Comparison of ENCODE assay signal across 9 mouse cellular contexts in the genomic region with DNA sequence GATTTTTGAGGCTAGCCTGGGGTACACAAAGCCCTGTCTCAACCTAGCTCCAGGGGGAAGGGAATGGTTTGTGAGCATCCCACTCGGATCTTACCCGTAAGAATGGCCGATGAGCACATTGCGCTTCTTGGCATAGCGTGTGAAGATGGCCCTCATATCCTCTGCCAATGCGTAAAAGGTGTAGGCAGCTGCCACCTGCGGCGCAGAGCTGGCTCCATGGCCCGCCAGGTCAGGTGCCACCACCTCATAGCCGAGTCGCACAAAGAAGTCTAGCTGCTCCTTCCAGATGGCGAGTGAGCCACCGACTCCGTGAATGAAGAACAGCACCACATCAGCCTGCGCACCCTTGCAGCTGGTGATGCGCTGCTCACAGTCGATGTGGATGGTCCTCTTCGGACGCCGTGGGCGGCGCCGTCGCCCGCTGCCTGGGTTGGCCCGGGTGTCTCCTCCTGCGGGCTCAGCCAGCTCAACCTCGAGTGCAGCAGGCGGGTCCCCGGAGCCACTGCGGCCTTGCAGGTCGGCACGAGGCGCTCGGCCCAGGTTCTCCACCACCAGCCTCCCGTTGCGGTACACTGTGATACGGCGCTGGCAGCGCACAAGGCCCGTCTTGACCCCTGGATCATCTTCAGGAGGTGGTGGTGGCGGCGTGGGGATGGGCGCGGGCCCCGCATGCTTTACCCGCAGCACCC. TPM values are rescaled to one million over a fixed set of nuclear protein-coding genes. Genes with fewer than 3 reads are reported as not detected.
A peak's percentile ranks its signal among the peaks of the same experiment; 100 is the strongest.
DNase-seq lines count a peak whose midpoint lies in the region; ATAC-seq and TF ChIP-seq lines count a peak whose summit lies in the region.
"Had no signal": no experiment of that assay in that cellular context is flagged by ENCODE, and none has a peak within 500 bp of the region (broad histone marks: within the 10 kb centered on the region; RNA-seq: fewer than 3 reads in every experiment).

No protein-coding gene starts in this region.

- TF ChIP-seq CTCF in forebrain, postnatal 0 days (IDR thresholded peaks at IDR 0.05; ENCODE audit: low read depth), result no peak

- DNase-seq in forebrain, postnatal 0 days, result no peak
- no peak for DNase-seq in neural tube, embryonic 10.5 days (ENCODE audit: extremely low spot score, low spot score)
- no peak for DNase-seq in T-cell, adult 2 months (ENCODE audit: low spot score)
- no peak for DNase-seq in B cell, adult 2 months

- H3K4me3 ChIP-seq in forebrain, embryonic 12.5 days (replicated peaks), result 0 out of 2 replicates have a peak overlapping the region, but pooled peaks have one; percentile 4
- H3K4me3 ChIP-seq in forebrain, postnatal 0 days (ENCODE audit: low read depth, low read length), result no peak overlapping the region
- H3K4me3 ChIP-seq in neural tube, embryonic 12.5 days, result no peak overlapping the region
- H3K4me3 ChIP-seq in hindbrain, embryonic 12.5 days, result peak overlapping the region; percentile 72; the same call in 1 of the 2 replicates
- H3K4me3 ChIP-seq in neural tube, embryonic 13.5 days, result peak overlapping the region; percentile 89; the same call in 1 of the 2 replicates
- H3K4me3 ChIP-seq: stomach, embryonic 15.5 days had no signal

- H3K9ac ChIP-seq in forebrain, embryonic 12.5 days, result no peak overlapping the region
- no peak overlapping the region for H3K9ac ChIP-seq in forebrain, postnatal 0 days
- H3K9ac ChIP-seq in neural tube, embryonic 12.5 days, result no peak overlapping the region
- H3K9ac ChIP-seq in hindbrain, embryonic 12.5 days, result peak overlapping the region; percentile 19; the same call in 1 of the 2 replicates
- H3K9ac ChIP-seq in neural tube, embryonic 13.5 days, result 0 out of 2 replicates have a peak overlapping the region, but pooled peaks have one; percentile 93
- H3K9ac ChIP-seq: stomach, embryonic 15.5 days had no signal

- H3K4me1 ChIP-seq in forebrain, embryonic 12.5 days, result peaks cover 51% of the 10 kb centered on the region
- peaks cover 19% of the 10 kb centered on the region for H3K4me1 ChIP-seq in forebrain, postnatal 0 days (ENCODE audit: insufficient read depth)
- H3K4me1 ChIP-seq in neural tube, embryonic 12.5 days, result peaks cover 35% of the 10 kb centered on the region
- H3K4me1 ChIP-seq in hindbrain, embryonic 12.5 days, result peaks cover 46% of the 10 kb centered on the region
- H3K4me1 ChIP-seq in neural tube, embryonic 13.5 days (replicated peaks), result peaks cover 62% of the 10 kb centered on the region

- no peak overlapping the region for H3K27ac ChIP-seq in forebrain, embryonic 12.5 days
- H3K27ac ChIP-seq in forebrain, postnatal 0 days (ENCODE audit: low read depth, low read length), result no peak overlapping the region
- H3K27ac ChIP-seq in neural tube, embryonic 12.5 days, result no peak overlapping the region
- H3K27ac ChIP-seq in hindbrain, embryonic 12.5 days, result no peak overlapping the region
- H3K27ac ChIP-seq in neural tube, embryonic 13.5 days (replicated peaks), result no peak overlapping the region
- H3K27ac ChIP-seq: stomach, embryonic 15.5 days had no signal

- no peak overlapping the region for H3K4me2 ChIP-seq in forebrain, embryonic 12.5 days
- no peak overlapping the region for H3K4me2 ChIP-seq in forebrain, postnatal 0 days (ENCODE audit: low read depth)
- peak overlapping the region; percentile 92; the same call in 1 of the 2 replicates for H3K4me2 ChIP-seq in neural tube, embryonic 12.5 days (replicated peaks)
- peak overlapping the region; percentile 82 for H3K4me2 ChIP-seq in hindbrain, embryonic 12.5 days (replicated peaks)
- H3K4me2 ChIP-seq in neural tube, embryonic 13.5 days, result peak overlapping the region; percentile 91
- H3K4me2 ChIP-seq: stomach, embryonic 15.5 days had no signal

- H3K36me3 ChIP-seq in forebrain, embryonic 12.5 days (replicated peaks), result peaks cover 58% of the 10 kb centered on the region
- H3K36me3 ChIP-seq in forebrain, postnatal 0 days (ENCODE audit: insufficient read depth), result peaks cover 43% of the 10 kb centered on the region
- peaks cover 46% of the 10 kb centered on the region for H3K36me3 ChIP-seq in neural tube, embryonic 12.5 days
- H3K36me3 ChIP-seq in hindbrain, embryonic 12.5 days, result peaks cover 52% of the 10 kb centered on the region
- peaks cover 59% of the 10 kb centered on the region for H3K36me3 ChIP-seq in neural tube, embryonic 13.5 days

- no peaks in the 10 kb centered on the region for H3K27me3 ChIP-seq in forebrain, embryonic 12.5 days
- H3K27me3 ChIP-seq in forebrain, postnatal 0 days (ENCODE audit: insufficient read depth, low read length), result no peaks in the 10 kb centered on the region
- H3K27me3 ChIP-seq in neural tube, embryonic 12.5 days (replicated peaks), result no peaks in the 10 kb centered on the region
- no peaks in the 10 kb centered on the region for H3K27me3 ChIP-seq in hindbrain, embryonic 12.5 days
- H3K27me3 ChIP-seq in neural tube, embryonic 13.5 days, result no peaks in the 10 kb centered on the region
- H3K27me3 ChIP-seq: stomach, embryonic 15.5 days had no signal

- 87% methylated on average over 47 of the region's 47 CpGs for WGBS in forebrain, embryonic 12.5 days
- 85% methylated on average over 46 of the region's 47 CpGs for WGBS in forebrain, postnatal 0 days
- 81% methylated on average over 47 of the region's 47 CpGs for WGBS in neural tube, embryonic 12.5 days
- 78% methylated on average over 47 of the region's 47 CpGs for WGBS in hindbrain, embryonic 12.5 days
- 81% methylated on average over 39 of the region's 47 CpGs for WGBS in neural tube, embryonic 13.5 days

- H3K9me3 ChIP-seq in forebrain, embryonic 12.5 days, result no peaks in the 10 kb centered on the region
- H3K9me3 ChIP-seq in forebrain, postnatal 0 days (ENCODE audit: low read length), result no peaks in the 10 kb centered on the region
- H3K9me3 ChIP-seq in neural tube, embryonic 12.5 days, result no peaks in the 10 kb centered on the region
- H3K9me3 ChIP-seq in hindbrain, embryonic 12.5 days (replicated peaks), result no peaks in the 10 kb centered on the region
- no peaks in the 10 kb centered on the region for H3K9me3 ChIP-seq in neural tube, embryonic 13.5 days
- H3K9me3 ChIP-seq: stomach, embryonic 15.5 days had no signal

- ATAC-seq in forebrain, embryonic 12.5 days (ENCODE audit: low FRiP score), result no peak
- no peak for ATAC-seq in forebrain, postnatal 0 days
- no peak for ATAC-seq in neural tube, embryonic 12.5 days (ENCODE audit: low FRiP score, low read depth)
- ATAC-seq in hindbrain, embryonic 12.5 days (ENCODE audit: low FRiP score), result no peak
- no peak for ATAC-seq in neural tube, embryonic 13.5 days (ENCODE audit: low read depth)

RNA-seq across cellular contexts. Expression of a gene that starts 2.2 kb away (rescaled TPM):
- polyA plus RNA-seq in forebrain, embryonic 12.5 days (2016; fragmentation: Nextera tagmentation; extraction: Ambion mirVana), result 99.3 and 99.8 TPM in 2 replicates
- total RNA-seq in forebrain, postnatal 0 days (2014; rRNA removed), result 187 and 210 TPM in 2 replicates
- 168 and 169 TPM in 2 replicates for polyA plus RNA-seq in forebrain, postnatal 0 days (2015; fragmentation: Nextera tagmentation; extraction: Ambion mirVana)
- polyA plus RNA-seq in neural tube, embryonic 12.5 days (2016; fragmentation: Nextera tagmentation; extraction: Ambion mirVana), result 121 and 128 TPM in 2 replicates
- polyA plus RNA-seq in hindbrain, embryonic 12.5 days (2016; fragmentation: Nextera tagmentation; extraction: Ambion mirVana), result 107 and 108 TPM in 2 replicates
- polyA plus RNA-seq in neural tube, embryonic 13.5 days (2015; fragmentation: Nextera tagmentation; extraction: Ambion mirVana), result 127 and 145 TPM in 2 replicates

RNA-seq across cellular contexts. Expression of a gene that starts 3.5 kb away (rescaled TPM):
- polyA plus RNA-seq in forebrain, embryonic 12.5 days (2016; fragmentation: Nextera tagmentation; extraction: Ambion mirVana), result 207 and 219 TPM in 2 replicates
- total RNA-seq in forebrain, postnatal 0 days (2014; rRNA removed), result 75.0 and 80.5 TPM in 2 replicates
- polyA plus RNA-seq in forebrain, postnatal 0 days (2015; fragmentation: Nextera tagmentation; extraction: Ambion mirVana), result 145 and 184 TPM in 2 replicates
- polyA plus RNA-seq in neural tube, embryonic 12.5 days (2016; fragmentation: Nextera tagmentation; extraction: Ambion mirVana), result 234 and 246 TPM in 2 replicates
- 194 and 214 TPM in 2 replicates for polyA plus RNA-seq in hindbrain, embryonic 12.5 days (2016; fragmentation: Nextera tagmentation; extraction: Ambion mirVana)
- 208 and 237 TPM in 2 replicates for polyA plus RNA-seq in neural tube, embryonic 13.5 days (2015; fragmentation: Nextera tagmentation; extraction: Ambion mirVana)

RNA-seq across cellular contexts. Expression of a gene that starts 7.7 kb away (rescaled TPM):
- polyA plus RNA-seq in forebrain, embryonic 12.5 days (2016; fragmentation: Nextera tagmentation; extraction: Ambion mirVana), result 146 and 155 TPM in 2 replicates
- total RNA-seq in forebrain, postnatal 0 days (2014; rRNA removed), result 179 and 184 TPM in 2 replicates
- polyA plus RNA-seq in forebrain, postnatal 0 days (2015; fragmentation: Nextera tagmentation; extraction: Ambion mirVana), result 274 and 283 TPM in 2 replicates
- 189 and 194 TPM in 2 replicates for polyA plus RNA-seq in neural tube, embryonic 12.5 days (2016; fragmentation: Nextera tagmentation; extraction: Ambion mirVana)
- 155 and 161 TPM in 2 replicates for polyA plus RNA-seq in hindbrain, embryonic 12.5 days (2016; fragmentation: Nextera tagmentation; extraction: Ambion mirVana)
- polyA plus RNA-seq in neural tube, embryonic 13.5 days (2015; fragmentation: Nextera tagmentation; extraction: Ambion mirVana), result 217 and 231 TPM in 2 replicates

RNA-seq across cellular contexts. Expression of a gene that starts 24.5 kb away (rescaled TPM):
- polyA plus RNA-seq in forebrain, embryonic 12.5 days (2016; fragmentation: Nextera tagmentation; extraction: Ambion mirVana), result 11.1 and 13.4 TPM in 2 replicates
- 76.5 and 82.2 TPM in 2 replicates for total RNA-seq in forebrain, postnatal 0 days (2014; rRNA removed)
- polyA plus RNA-seq in forebrain, postnatal 0 days (2015; fragmentation: Nextera tagmentation; extraction: Ambion mirVana), result 5.9 and 7.7 TPM in 2 replicates
- polyA plus RNA-seq in neural tube, embryonic 12.5 days (2016; fragmentation: Nextera tagmentation; extraction: Ambion mirVana), result 19.7 and 23.7 TPM in 2 replicates
- 18.0 and 19.6 TPM in 2 replicates for polyA plus RNA-seq in hindbrain, embryonic 12.5 days (2016; fragmentation: Nextera tagmentation; extraction: Ambion mirVana)
- polyA plus RNA-seq in neural tube, embryonic 13.5 days (2015; fragmentation: Nextera tagmentation; extraction: Ambion mirVana), result 6.1 and 7.8 TPM in 2 replicates

RNA-seq across cellular contexts. Expression of a gene that starts 26.6 kb away (rescaled TPM):
- polyA plus RNA-seq in forebrain, embryonic 12.5 days (2016; fragmentation: Nextera tagmentation; extraction: Ambion mirVana), result 12.6 and 15.1 TPM in 2 replicates
- total RNA-seq in forebrain, postnatal 0 days (2014; rRNA removed), result 23.6 and 33.6 TPM in 2 replicates
- polyA plus RNA-seq in forebrain, postnatal 0 days (2015; fragmentation: Nextera tagmentation; extraction: Ambion mirVana), result 6.9 and 9.4 TPM in 2 replicates
- polyA plus RNA-seq in neural tube, embryonic 12.5 days (2016; fragmentation: Nextera tagmentation; extraction: Ambion mirVana), result 13.6 and 16.3 TPM in 2 replicates
- polyA plus RNA-seq in hindbrain, embryonic 12.5 days (2016; fragmentation: Nextera tagmentation; extraction: Ambion mirVana), result 15.3 and 16.5 TPM in 2 replicates
- 12.0 and 15.5 TPM in 2 replicates for polyA plus RNA-seq in neural tube, embryonic 13.5 days (2015; fragmentation: Nextera tagmentation; extraction: Ambion mirVana)

Comparison
In these comparisons a context has a peak if more than half of its experiments do, and no peak if none do; other contexts are left out.
1. H3K4me3 ChIP-seq: peak in forebrain, embryonic 12.5 days (single experiment), hindbrain, embryonic 12.5 days (single experiment) and neural tube, embryonic 13.5 days (single experiment); none in forebrain, postnatal 0 days (single experiment) and neural tube, embryonic 12.5 days (single experiment).
2. H3K9ac ChIP-seq: peak in hindbrain, embryonic 12.5 days (single experiment) and neural tube, embryonic 13.5 days (single experiment); none in forebrain, embryonic 12.5 days (single experiment), forebrain, postnatal 0 days (single experiment) and neural tube, embryonic 12.5 days (single experiment).
3. H3K4me2 ChIP-seq: peak in neural tube, embryonic 12.5 days (single experiment), hindbrain, embryonic 12.5 days (single experiment) and neural tube, embryonic 13.5 days (single experiment); none in forebrain, embryonic 12.5 days (single experiment) and forebrain, postnatal 0 days (single experiment).